Mouse (Mus musculus): ENCODE measurements around the gene H2-T22. TPM values are rescaled to one million over a fixed set of nuclear protein-coding genes. Genes with fewer than 3 reads are reported as not detected.
"Not testable (repeated sequence)": the region's sequence is repeated elsewhere in the genome, so short reads cannot be mapped to it uniquely, and the experiment has no call there.

H2-T22 gene
- total and polyA plus RNA-seq, 3 experiments = 10.6 to 26.1 (median 16.4) TPM

DNA sequence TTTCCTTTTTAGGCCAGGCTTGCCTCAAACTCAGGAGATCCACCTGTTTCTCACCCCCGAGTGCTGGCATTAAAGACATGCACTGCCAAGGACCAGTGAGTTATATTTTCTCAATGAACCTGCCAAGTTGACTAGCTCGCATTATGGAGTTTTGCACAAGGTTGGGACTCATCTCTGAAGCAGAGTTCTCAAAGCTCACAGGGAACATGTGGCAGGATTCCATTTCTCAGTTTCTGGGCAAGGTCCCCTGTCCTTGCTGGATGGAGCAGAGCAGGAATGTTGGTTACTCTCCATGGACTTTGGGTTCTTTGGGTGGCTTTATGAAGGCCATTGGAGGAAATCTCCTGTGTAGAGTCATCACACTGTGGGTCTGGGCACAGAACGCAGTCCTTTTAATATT, 739 bp upstream of the H2-T22 start:
- Histone ChIP-seq H3K27me3 (replicated peaks) (no peaks in the 10 kb centered on the region), H3K4me2 (ENCODE audit: insufficient read depth, low read depth, poor library complexity, severe bottlenecking) (no peak overlapping the region), H3K9ac (ENCODE audit: insufficient read depth, low read depth) (peak overlapping the region; percentile 97), H3K27ac (ENCODE audit: insufficient read depth, low read depth) (peak overlapping the region; percentile 17; the same call in 1 of the 2 replicates), H3K9me3 (replicated peaks; ENCODE audit: low read length) (no peaks in the 10 kb centered on the region), H3K36me3 (replicated peaks in 1 of 2; ENCODE audit: control insufficient read depth in 1 of 2, insufficient read depth in 1 of 2, low read length in 1 of 2) (no peaks in the 10 kb centered on the region), H3K4me3 (replicated peaks in 1 of 3; ENCODE audit: low read depth in 2 of 3, low read length in 2 of 3, poor library complexity in 1 of 3) (peak overlapping the region; percentile 51 to 67 (median 63)), H3K4me1 (ENCODE audit: control insufficient read depth in 1 of 2, insufficient read depth in 2 of 2) (no peaks in the 10 kb centered on the region), H3K79me2 (replicated peaks; ENCODE audit: control insufficient read depth, extremely low read depth, insufficient read depth, poor library complexity, severe bottlenecking) (peaks cover 3% of the 10 kb centered on the region; the same call in 1 of the 2 replicates)
- no peak for TF ChIP-seq POLR2A (IDR thresholded peaks at IDR 0.05; ENCODE audit: low read depth, low read length)
- no peak for TF ChIP-seq SMC3 (IDR thresholded peaks at IDR 0.05; ENCODE audit: low read depth, low read length)
- no peak for TF ChIP-seq TCF12 (IDR thresholded peaks at IDR 0.05; ENCODE audit: low read depth, low read length)
- no peak for TF ChIP-seq ETS1 (conservative IDR thresholded peaks at IDR 0.05; ENCODE audit: low read depth, low read length)
- no peak for TF ChIP-seq CTCF (conservative IDR thresholded peaks at IDR 0.05 in 1 of 2, IDR thresholded peaks at IDR 0.05 in 1 of 2; ENCODE audit: low read depth in 2 of 2, low read length in 2 of 2)
- no peak for TF ChIP-seq ZNF384 (IDR thresholded peaks at IDR 0.05; ENCODE audit: low read depth, low read length)
- TF ChIP-seq IRF4 (IDR thresholded peaks at IDR 0.05; ENCODE audit: low read depth, low read length) = no peak
- no peak for TF ChIP-seq MAZ (IDR thresholded peaks at IDR 0.05; ENCODE audit: low read depth, low read length)
- dilution Hi-C loops (cut with MboI; ENCODE audit: extremely low pct_ligation_motif_present, extremely low pct_unique_long_range_greater_than_20kb, low sequenced_read_pairs) = no loop called here
- in situ Hi-C loops (cut with MboI; ENCODE audit: low pct_ligation_motif_present, low pct_unique_long_range_greater_than_20kb, low sequenced_read_pairs) = no loop called here
- no peak for DNase-seq (ENCODE audit: extremely low read depth)

- H3K27me3 ChIP-seq (replicated peaks); H3K79me2 ChIP-seq (replicated peaks; ENCODE audit: control insufficient read depth, extremely low read depth, insufficient read depth, poor library complexity, severe bottlenecking); H3K27ac ChIP-seq (ENCODE audit: insufficient read depth, low read depth); H3K9me3 ChIP-seq (replicated peaks; ENCODE audit: low read length); in situ Hi-C loops (cut with MboI; ENCODE audit: low pct_ligation_motif_present, low pct_unique_long_range_greater_than_20kb, low sequenced_read_pairs); dilution Hi-C loops (cut with MboI; ENCODE audit: extremely low pct_ligation_motif_present, extremely low pct_unique_long_range_greater_than_20kb, low sequenced_read_pairs); H3K4me1 ChIP-seq (ENCODE audit: control insufficient read depth in 1 of 2, insufficient read depth in 2 of 2); H3K4me2 ChIP-seq (ENCODE audit: insufficient read depth, low read depth, poor library complexity, severe bottlenecking); H3K36me3 ChIP-seq (replicated peaks in 1 of 2; ENCODE audit: control insufficient read depth in 1 of 2, insufficient read depth in 1 of 2, low read length in 1 of 2); DNase-seq (ENCODE audit: extremely low read depth): not testable (repeated sequence)
- Histone ChIP-seq H3K4me3 (replicated peaks in 1 of 3; ENCODE audit: low read depth in 2 of 3, low read length in 2 of 3, poor library complexity in 1 of 3) (peak overlapping the region in 2 of 3 experiments; percentile 38 to 52), H3K9ac (ENCODE audit: insufficient read depth, low read depth) (peak overlapping the region; percentile 69; the same call in 1 of the 2 replicates)
- peak; percentile 37; the same call in 1 of the 2 replicates for TF ChIP-seq POLR2A (IDR thresholded peaks at IDR 0.05; ENCODE audit: low read depth, low read length)
These were observed 492 bp downstream of the H2-T22 start for GRCm38 (mm10) chr17:36042055-36042454.

DNA sequence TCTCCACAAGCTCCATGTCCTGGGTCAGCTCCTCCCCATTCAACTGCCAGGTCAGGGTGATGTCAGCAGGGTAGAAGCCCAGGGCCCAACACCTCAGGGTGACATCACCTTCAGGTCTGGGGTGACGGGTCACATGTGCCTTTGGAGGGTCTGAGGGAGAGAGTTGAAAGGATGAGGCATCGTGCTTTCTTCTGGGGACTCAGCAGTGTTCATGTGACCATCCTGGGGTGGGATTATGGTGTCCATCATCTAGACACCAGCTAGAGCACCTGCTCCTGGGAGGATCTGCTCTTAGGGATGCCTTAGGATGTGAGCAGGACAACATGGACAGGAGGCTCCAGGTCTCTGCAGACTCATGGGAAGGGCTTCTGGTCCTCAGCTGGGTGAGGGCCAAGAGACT, 1.9 kb downstream of the H2-T22 start:
- H3K27me3 ChIP-seq (replicated peaks); H3K4me2 ChIP-seq (ENCODE audit: insufficient read depth, low read depth, poor library complexity, severe bottlenecking); H3K9me3 ChIP-seq (replicated peaks; ENCODE audit: low read length); H3K9ac ChIP-seq (ENCODE audit: insufficient read depth, low read depth); dilution Hi-C loops (cut with MboI; ENCODE audit: extremely low pct_ligation_motif_present, extremely low pct_unique_long_range_greater_than_20kb, low sequenced_read_pairs); in situ Hi-C loops (cut with MboI; ENCODE audit: low pct_ligation_motif_present, low pct_unique_long_range_greater_than_20kb, low sequenced_read_pairs); H3K4me3 ChIP-seq (replicated peaks in 1 of 3; ENCODE audit: low read depth in 2 of 3, low read length in 2 of 3, poor library complexity in 1 of 3); H3K4me1 ChIP-seq (ENCODE audit: control insufficient read depth in 1 of 2, insufficient read depth in 2 of 2); H3K27ac ChIP-seq (ENCODE audit: insufficient read depth, low read depth); H3K79me2 ChIP-seq (replicated peaks; ENCODE audit: control insufficient read depth, extremely low read depth, insufficient read depth, poor library complexity, severe bottlenecking); DNase-seq (ENCODE audit: extremely low read depth); H3K36me3 ChIP-seq (replicated peaks in 1 of 2; ENCODE audit: control insufficient read depth in 1 of 2, insufficient read depth in 1 of 2, low read length in 1 of 2): not testable (repeated sequence)

GRCm38 (mm10) chr17:36036126-36036525, 6.4 kb downstream of the H2-T22 start:
- H3K4me2 ChIP-seq (ENCODE audit: insufficient read depth, low read depth, poor library complexity, severe bottlenecking); H3K4me1 ChIP-seq (ENCODE audit: control insufficient read depth in 1 of 2, insufficient read depth in 2 of 2); DNase-seq (ENCODE audit: extremely low read depth); H3K27ac ChIP-seq (ENCODE audit: insufficient read depth, low read depth); H3K79me2 ChIP-seq (replicated peaks; ENCODE audit: control insufficient read depth, extremely low read depth, insufficient read depth, poor library complexity, severe bottlenecking); H3K4me3 ChIP-seq (replicated peaks in 1 of 3; ENCODE audit: low read depth in 2 of 3, low read length in 2 of 3, poor library complexity in 1 of 3); H3K9me3 ChIP-seq (replicated peaks; ENCODE audit: low read length); H3K27me3 ChIP-seq (replicated peaks); H3K9ac ChIP-seq (ENCODE audit: insufficient read depth, low read depth); dilution Hi-C loops (cut with MboI; ENCODE audit: extremely low pct_ligation_motif_present, extremely low pct_unique_long_range_greater_than_20kb, low sequenced_read_pairs); H3K36me3 ChIP-seq (replicated peaks in 1 of 2; ENCODE audit: control insufficient read depth in 1 of 2, insufficient read depth in 1 of 2, low read length in 1 of 2): not testable (repeated sequence)
- in situ Hi-C loops (cut with MboI; ENCODE audit: low pct_ligation_motif_present, low pct_unique_long_range_greater_than_20kb, low sequenced_read_pairs) = loop anchor here (10.0 kb wide), 1 partner anchor 79 kb away; no protein-coding TSS in a partner anchor

Measured in CH12.LX (cell line).